Comparison of ENCODE assay signal across 28 mouse cellular contexts in genomic region chrX:131460631-131461030, GRCm38 (mm10).
"Had no signal": no experiment of that assay in that cellular context is flagged by ENCODE, and none has a peak within 500 bp of the region (broad histone marks: within the 10 kb centered on the region; RNA-seq: fewer than 3 reads in every experiment).

No protein-coding gene starts in this region.

- H3K9ac ChIP-seq: limb, embryonic 12.5 days; limb, embryonic 13.5 days; limb, embryonic 15.5 days; liver, embryonic 12.5 days; liver, embryonic 13.5 days; liver, embryonic 14.5 days; liver, embryonic 15.5 days; liver, postnatal 0 days; lung, embryonic 14.5 days; lung, embryonic 15.5 days; midbrain, embryonic 12.5 days; midbrain, embryonic 13.5 days; midbrain, embryonic 15.5 days; neural tube, embryonic 12.5 days had no signal

- H3K27me3 ChIP-seq: limb, embryonic 12.5 days; limb, embryonic 13.5 days; limb, embryonic 15.5 days; liver, embryonic 12.5 days; liver, embryonic 13.5 days; liver, embryonic 15.5 days; lung, embryonic 15.5 days; megakaryocyte, embryonic 14.5 days; midbrain, embryonic 12.5 days; midbrain, embryonic 13.5 days; midbrain, embryonic 15.5 days; neural tube, embryonic 12.5 days had no signal

- H3K27ac ChIP-seq: limb, embryonic 10.5 days; limb, embryonic 12.5 days; limb, embryonic 13.5 days; limb, embryonic 15.5 days; liver, embryonic 12.5 days; liver, embryonic 13.5 days; liver, embryonic 14.5 days; liver, embryonic 15.5 days; lung, embryonic 15.5 days; macrophage; midbrain, embryonic 10.5 days; midbrain, embryonic 12.5 days; midbrain, embryonic 13.5 days; midbrain, embryonic 15.5 days; neural tube, embryonic 12.5 days had no signal

- H3K36me3 ChIP-seq: limb, embryonic 10.5 days; limb, embryonic 12.5 days; limb, embryonic 13.5 days; limb, embryonic 15.5 days; liver, embryonic 12.5 days; liver, embryonic 13.5 days; liver, embryonic 15.5 days; lung, embryonic 15.5 days; midbrain, embryonic 10.5 days; midbrain, embryonic 12.5 days; midbrain, embryonic 13.5 days; midbrain, embryonic 15.5 days; neural tube, embryonic 12.5 days had no signal

- H3K9me3 ChIP-seq: limb, embryonic 10.5 days; limb, embryonic 12.5 days; limb, embryonic 13.5 days; limb, embryonic 15.5 days; liver, embryonic 12.5 days; liver, embryonic 13.5 days; liver, embryonic 15.5 days; lung, embryonic 15.5 days; megakaryocyte, embryonic 14.5 days; midbrain, embryonic 10.5 days; midbrain, embryonic 12.5 days; midbrain, embryonic 13.5 days; midbrain, embryonic 15.5 days; neural tube, embryonic 12.5 days had no signal

- DNase-seq: left cerebral cortex, postnatal 4 days; liver; liver, embryonic 13.5 days; liver, postnatal 0 days; lung, adult 18-20 months; lung, adult 2 months; lung, embryonic 14.5 days; lung, postnatal 10 days; lung, postnatal 14 days; lung, postnatal 36 days; lung, postnatal 4 days; midbrain, embryonic 14.5 days had no signal

- H3K4me1 ChIP-seq: limb, embryonic 10.5 days; limb, embryonic 12.5 days; limb, embryonic 13.5 days; limb, embryonic 15.5 days; liver, embryonic 12.5 days; liver, embryonic 13.5 days; liver, embryonic 15.5 days; lung, embryonic 15.5 days; megakaryocyte, embryonic 14.5 days; midbrain, embryonic 10.5 days; midbrain, embryonic 12.5 days; midbrain, embryonic 13.5 days; midbrain, embryonic 15.5 days; neural tube, embryonic 12.5 days had no signal

- H3K4me3 ChIP-seq: limb, embryonic 10.5 days; limb, embryonic 12.5 days; limb, embryonic 13.5 days; limb, embryonic 15.5 days; liver, embryonic 12.5 days; liver, embryonic 13.5 days; liver, embryonic 15.5 days; lung, embryonic 15.5 days; megakaryocyte, embryonic 14.5 days; midbrain, embryonic 10.5 days; midbrain, embryonic 12.5 days; midbrain, embryonic 13.5 days; midbrain, embryonic 15.5 days; myocyte; neural tube, embryonic 12.5 days had no signal
